8 mouse cellular contexts compared by ENCODE assay signal in the genomic region with DNA sequence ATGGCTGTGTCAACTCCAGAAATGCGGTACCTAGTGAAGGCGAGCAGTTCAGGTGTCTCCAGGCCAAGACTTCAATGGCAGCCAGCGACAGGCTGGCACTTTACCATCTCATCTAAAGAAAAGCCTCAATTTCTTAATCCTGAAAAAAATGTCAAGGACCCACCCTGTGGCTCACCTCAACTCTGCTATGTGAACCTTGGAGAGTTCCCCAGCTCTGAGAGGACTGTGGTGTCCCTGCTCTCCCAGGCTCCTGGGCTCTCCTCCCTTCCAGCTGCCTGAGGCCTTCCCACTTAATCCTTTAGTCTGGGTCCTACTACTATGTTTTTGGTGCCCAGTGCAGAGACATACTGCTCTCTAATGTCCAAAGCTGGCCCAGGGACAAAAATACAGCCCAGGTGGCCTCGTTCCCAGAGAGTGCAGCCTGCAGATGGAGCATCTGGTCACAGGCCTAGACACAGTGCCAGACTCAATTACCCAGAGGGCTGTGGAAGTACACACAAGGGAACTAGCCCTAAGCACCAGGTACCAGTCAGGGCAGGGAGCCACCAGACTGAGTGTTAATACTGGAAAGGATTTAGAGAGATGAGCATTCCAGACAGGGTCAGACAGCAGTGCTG.
A peak's percentile ranks its signal among the peaks of the same experiment; 100 is the strongest.
DNase-seq lines count a peak whose midpoint lies in the region; ATAC-seq lines count a peak whose summit lies in the region.

No protein-coding gene starts in this region.

- H3K4me3 ChIP-seq in neural tube, embryonic 13.5 days = no peak overlapping the region
- H3K4me3 ChIP-seq in embryonic facial prominence, embryonic 14.5 days (ENCODE audit: low read depth, low read length) = no peak overlapping the region
- H3K4me3 ChIP-seq in kidney, embryonic 15.5 days (replicated peaks) = no peak overlapping the region

- DNase-seq in neural tube, embryonic 10.5 days (ENCODE audit: extremely low spot score, low spot score) = no peak
- DNase-seq in embryonic facial prominence, embryonic 14.5 days (ENCODE audit: low spot score) = peak; percentile 23
- peak; percentile 75 to 81 for DNase-seq in heart, postnatal 10 days
- peak; percentile 60 for DNase-seq in skeletal muscle tissue, adult 2 months (ENCODE audit: low read depth, low spot score)
- no peak for DNase-seq in layer of hippocampus, adult 11-12 months (ENCODE audit: low spot score)
- DNase-seq in spleen, adult 12 weeks (ENCODE audit: low spot score) = no peak

- H3K27me3 ChIP-seq in neural tube, embryonic 13.5 days = no peaks in the 10 kb centered on the region; the same call in 1 of the 2 replicates
- H3K27me3 ChIP-seq in embryonic facial prominence, embryonic 14.5 days (replicated peaks; ENCODE audit: control insufficient read depth, insufficient read depth, low read length) = no peaks in the 10 kb centered on the region
- no peaks in the 10 kb centered on the region for H3K27me3 ChIP-seq in kidney, embryonic 15.5 days

- peak overlapping the region; percentile 36; the same call in 1 of the 2 replicates for H3K9ac ChIP-seq in neural tube, embryonic 13.5 days
- H3K9ac ChIP-seq in embryonic facial prominence, embryonic 14.5 days (ENCODE audit: low read depth, low read length) = no peak overlapping the region
- no peak overlapping the region for H3K9ac ChIP-seq in kidney, embryonic 15.5 days

- intact Hi-C loops in heart, postnatal 10 days (cut with DNase I) = no loop called here

- 85% methylated on average over 4 of the region's 4 CpGs for WGBS in neural tube, embryonic 13.5 days
- 79% methylated on average over 4 of the region's 4 CpGs for WGBS in embryonic facial prominence, embryonic 14.5 days
- WGBS in kidney, embryonic 15.5 days = 91% methylated on average over 4 of the region's 4 CpGs

- ATAC-seq in neural tube, embryonic 13.5 days (ENCODE audit: low read depth) = peak; percentile 52; the same call in 1 of the 2 replicates
- ATAC-seq in embryonic facial prominence, embryonic 14.5 days (ENCODE audit: low read depth) = peak; percentile 35
- no peak for ATAC-seq in kidney, embryonic 15.5 days (replicated peaks; ENCODE audit: low FRiP score)

- no peaks in the 10 kb centered on the region for H3K36me3 ChIP-seq in neural tube, embryonic 13.5 days
- H3K36me3 ChIP-seq in embryonic facial prominence, embryonic 14.5 days (ENCODE audit: control insufficient read depth, insufficient read depth, low read length) = no peaks in the 10 kb centered on the region
- no peaks in the 10 kb centered on the region for H3K36me3 ChIP-seq in kidney, embryonic 15.5 days

- no peak overlapping the region for H3K4me2 ChIP-seq in neural tube, embryonic 13.5 days
- no peak overlapping the region for H3K4me2 ChIP-seq in embryonic facial prominence, embryonic 14.5 days (ENCODE audit: low read depth, low read length)
- no peak overlapping the region for H3K4me2 ChIP-seq in kidney, embryonic 15.5 days

- no peaks in the 10 kb centered on the region for H3K9me3 ChIP-seq in neural tube, embryonic 13.5 days
- no peaks in the 10 kb centered on the region for H3K9me3 ChIP-seq in embryonic facial prominence, embryonic 14.5 days (ENCODE audit: control insufficient read depth, low read length)
- H3K9me3 ChIP-seq in kidney, embryonic 15.5 days (replicated peaks) = no peaks in the 10 kb centered on the region

- peaks cover 47% of the 10 kb centered on the region for H3K4me1 ChIP-seq in neural tube, embryonic 13.5 days (replicated peaks)
- H3K4me1 ChIP-seq in embryonic facial prominence, embryonic 14.5 days (ENCODE audit: control insufficient read depth, insufficient read depth, low read length) = peaks cover 9% of the 10 kb centered on the region
- peaks cover 4% of the 10 kb centered on the region for H3K4me1 ChIP-seq in kidney, embryonic 15.5 days

- H3K27ac ChIP-seq in neural tube, embryonic 13.5 days (replicated peaks) = peak overlapping the region; percentile 50
- H3K27ac ChIP-seq in embryonic facial prominence, embryonic 14.5 days (replicated peaks; ENCODE audit: low read depth, low read length) = no peak overlapping the region
- no peak overlapping the region for H3K27ac ChIP-seq in kidney, embryonic 15.5 days

Comparison
In these comparisons a context has a peak if more than half of its experiments do, and no peak if none do; other contexts are left out.
1. DNase-seq: peak in embryonic facial prominence, embryonic 14.5 days (single experiment), heart, postnatal 10 days (2 of 2) and skeletal muscle tissue, adult 2 months (single experiment); none in neural tube, embryonic 10.5 days (single experiment), layer of hippocampus, adult 11-12 months (single experiment) and spleen, adult 12 weeks (single experiment).